Mouse (Mus musculus) cerebellum, adult 2 months (tissue): ENCODE results near the gene March8.

Source experiments
- CTCF ChIP-seq: fragments of 200-500 bp; IDR thresholded peaks from 2 replicates; pipeline ENCODE4 v1.5.1; 2011; ENCODE audit warnings: low read depth, mild to moderate bottlenecking, control low read depth, low read length, moderate library complexity, borderline replicate concordance; ENCODE audit not compliant: insufficient read depth
- POLR2A ChIP-seq: fragments of 200-500 bp; IDR thresholded peaks from 2 replicates; pipeline ENCODE4 v1.6.1; 2011; ENCODE audit warnings: low read length, control low read depth, borderline replicate concordance; ENCODE audit not compliant: insufficient read depth

GRCm38 (mm10) chr6:116416000-116416552 is 78.3 kb downstream of the March8 start:
- TF ChIP-seq CTCF (no peak), POLR2A (no peak)
